Mouse (Mus musculus) adrenal gland, adult 2 months (tissue): ENCODE results near the gene Dph5. TPM values are rescaled to one million over a fixed set of nuclear protein-coding genes. Genes with fewer than 3 reads are reported as not detected.
A peak's percentile ranks its signal among the peaks of the same experiment; 100 is the strongest.

Experiments used
- DNase-seq: peaks from one replicate; pipeline ENCODE4 v3.0.0; 2021
- long read RNA-seq: library from polyadenylated mRNA; stranded (forward); transcript quantifications from one replicate; pipeline ENCODE4 v2.0.0, GENCODE M21; 2021
- polyA plus RNA-seq: library from polyadenylated mRNA; depleted of rRNA; stranded (reverse); fragments of >200 nt; gene quantifications from 2 replicates; pipeline ENCODE4 v1.2.3, GENCODE M21; 2012; rRNA removed
- total RNA-seq, 2 experiments: library from RNA; stranded (reverse); gene quantifications; 2 replicates each; pipeline ENCODE4 v1.2.3; 2021

The Dph5 gene
- 10 to 100 TPM; 16.8 to 18.9 TPM for total RNA-seq
- 1.3 and 2.1 TPM in 2 replicates for polyA plus RNA-seq
- long read RNA-seq, transcript Dph5-201 (8 exons, 1,576 nt) = major isoform, 5 of 6 reads
- long read RNA-seq, partial matches to known transcripts = 0 of 6 reads
- long read RNA-seq, other reads (novel, unspliced or antisense) = 1 of 6 reads

GRCm38 (mm10) chr3:115887427-115888309, at the start of gene Dph5:
Gene Dph5 (plus strand): TSS chr3:115887837.
- peak; percentile 95 for DNase-seq

DNA sequence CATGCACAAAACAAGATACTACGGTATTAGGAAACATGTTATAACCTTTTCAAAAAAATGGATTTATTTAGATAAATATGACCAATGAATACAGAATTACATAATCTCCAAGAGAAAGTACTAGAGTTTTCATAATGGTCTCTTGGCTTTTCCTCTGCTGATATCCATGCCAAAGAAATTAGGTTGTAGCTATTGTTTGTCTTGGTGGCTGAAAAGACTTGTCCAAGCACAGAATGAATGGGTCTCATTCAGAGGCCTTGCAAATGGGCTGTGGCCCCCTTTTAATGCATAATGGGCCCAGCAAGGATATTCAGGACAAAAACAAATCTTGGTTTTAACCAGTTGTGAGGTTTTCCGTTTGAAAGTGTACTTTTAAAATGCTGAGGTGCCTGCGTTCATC, 43.1 kb upstream of the Dph5 start:
- DNase-seq = no peak

GRCm38 (mm10) chr3:115845032-115845618, 42.5 kb upstream of the Dph5 start:
- no peak for DNase-seq

GRCm38 (mm10) chr3:115845724-115846123, 41.9 kb upstream of the Dph5 start:
- DNase-seq = no peak

- no peak for DNase-seq
Measured at GRCm38 (mm10) chr3:115846153-115846552, 41.5 kb upstream of the Dph5 start.

- DNase-seq = no peak
Measured at GRCm38 (mm10) chr3:115848686-115849480, 38.8 kb upstream of the Dph5 start.

DNA sequence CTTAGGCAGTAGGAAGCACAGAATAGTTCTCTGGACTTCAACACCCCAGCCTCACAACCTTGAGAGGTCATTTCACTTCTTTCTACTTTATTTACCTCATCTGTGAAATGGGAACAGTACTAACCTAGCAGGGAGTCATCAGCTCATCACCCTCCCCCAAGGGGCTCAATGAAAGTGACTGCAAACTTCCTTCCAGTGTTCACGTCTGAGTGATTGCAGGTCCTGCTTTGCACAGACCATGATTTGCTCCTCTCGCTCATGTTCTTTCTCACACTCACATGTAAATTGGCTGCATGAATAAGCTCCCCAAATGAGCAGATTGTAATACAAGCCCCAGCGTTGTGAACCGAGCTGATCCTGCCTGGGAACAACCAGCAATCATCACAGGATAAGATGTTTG, 36.7 kb upstream of the Dph5 start:
- no peak for DNase-seq

DNA sequence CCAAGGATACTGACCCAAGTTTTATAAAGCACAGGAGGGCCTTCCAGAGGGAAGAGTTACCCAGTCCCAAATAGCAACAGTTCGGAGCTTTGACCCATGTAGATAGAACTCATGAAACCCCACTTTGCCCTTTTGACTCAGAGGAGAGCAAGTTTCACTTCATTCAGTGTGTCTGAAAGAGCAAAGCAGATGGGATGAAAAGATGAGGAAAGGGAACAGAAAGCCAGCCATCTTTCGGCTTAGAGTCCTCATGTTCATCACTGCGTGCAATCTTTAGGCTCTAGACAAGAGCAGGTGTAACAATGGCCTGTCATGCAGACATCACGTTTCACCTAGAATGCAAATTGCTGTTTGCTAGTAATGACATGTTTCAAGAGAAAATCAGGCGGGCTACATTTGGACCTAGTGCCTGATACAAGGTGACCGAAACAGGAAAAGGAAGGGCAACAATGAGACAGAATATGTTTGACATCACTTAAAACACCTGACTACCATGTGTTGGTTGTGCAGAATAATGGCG, 32.9 kb upstream of the Dph5 start:
- no peak for DNase-seq

DNA sequence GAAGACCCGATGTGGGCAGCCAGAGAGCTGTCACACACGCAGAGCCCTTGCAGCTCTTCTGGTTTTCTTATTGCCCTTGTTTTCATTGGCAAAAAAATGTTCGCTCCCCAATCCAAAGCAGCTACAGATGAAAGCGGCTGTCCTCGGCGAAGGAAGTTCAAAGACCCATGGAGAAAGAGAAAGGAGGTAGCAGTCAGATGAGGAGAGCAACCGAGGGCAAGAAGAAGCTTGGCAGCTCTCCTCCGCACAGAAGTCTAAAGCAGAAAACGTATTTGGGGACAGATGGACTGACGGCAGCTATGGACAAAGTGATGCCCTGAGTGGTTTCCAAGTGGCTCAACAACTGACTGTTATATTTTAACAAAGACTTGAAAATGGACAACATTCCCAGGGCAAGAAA, 32.1 kb upstream of the Dph5 start:
- DNase-seq = no peak

DNA sequence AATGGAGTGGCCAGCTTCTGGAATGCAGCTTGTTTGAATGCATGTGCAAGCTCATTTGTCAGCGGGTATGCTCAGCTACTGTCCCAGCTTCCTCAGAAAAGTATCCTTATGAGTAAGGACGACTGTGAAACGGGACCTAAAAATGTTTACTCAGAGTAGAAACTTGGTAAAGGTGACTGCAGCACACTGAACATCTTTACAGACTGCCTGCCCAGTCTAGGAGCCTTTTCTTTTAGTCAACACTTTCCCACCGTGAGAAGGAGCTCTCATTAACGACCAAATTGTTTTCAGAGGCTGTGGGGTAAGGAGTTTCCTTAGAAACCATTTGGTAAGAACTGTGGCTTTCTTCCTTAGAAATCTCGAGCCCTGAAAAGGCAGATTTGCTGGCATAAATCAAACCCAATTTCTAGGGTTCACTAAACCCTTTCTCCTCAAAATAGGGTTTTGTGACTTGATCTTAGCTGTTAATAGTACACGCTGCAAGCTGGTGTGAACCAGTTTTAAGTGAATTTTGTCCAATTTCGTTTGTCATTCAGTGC, 31.1 kb upstream of the Dph5 start:
- DNase-seq = no peak

DNA sequence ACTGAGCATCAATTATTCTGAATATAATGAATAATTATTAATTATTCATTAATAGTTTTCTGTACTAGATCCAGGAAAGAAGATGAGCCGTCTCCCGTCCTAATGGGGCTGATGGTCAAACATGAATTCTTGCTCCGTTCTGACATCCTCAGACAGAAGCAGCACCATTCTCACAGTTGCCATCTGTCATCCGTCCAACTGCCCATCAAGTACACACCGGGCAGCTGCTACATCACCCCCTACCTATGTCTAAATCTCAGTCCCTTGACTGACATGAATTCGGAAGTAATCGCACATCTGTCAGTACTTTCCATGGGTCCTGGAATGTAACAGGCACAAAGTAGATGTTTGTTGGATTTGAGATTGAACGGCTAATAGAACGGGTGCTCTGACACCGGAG, 30.2 kb upstream of the Dph5 start:
- DNase-seq = no peak

- DNase-seq = peak; percentile 2
Measured at GRCm38 (mm10) chr3:115858822-115859221, 28.8 kb upstream of the Dph5 start.

DNA sequence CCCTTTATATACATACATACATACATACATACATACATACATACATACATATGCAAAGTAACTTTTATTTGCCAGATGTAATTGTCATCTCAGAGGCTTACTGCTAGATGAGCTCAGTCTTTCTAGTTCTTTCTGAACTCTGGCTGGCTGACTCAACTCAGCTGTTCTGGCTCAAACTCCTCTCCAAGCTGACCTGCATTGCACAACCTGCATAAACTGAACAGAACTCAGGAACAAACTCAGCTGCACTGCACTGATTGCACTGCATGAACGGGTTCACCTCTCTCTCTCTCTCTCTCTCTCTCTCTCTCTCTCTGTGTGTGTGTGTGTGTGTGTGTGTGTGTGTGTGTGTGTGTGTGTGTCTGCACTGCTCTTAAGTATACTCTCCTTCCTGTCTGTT, 26.9 kb upstream of the Dph5 start:
- DNase-seq = peak; percentile 3

DNA sequence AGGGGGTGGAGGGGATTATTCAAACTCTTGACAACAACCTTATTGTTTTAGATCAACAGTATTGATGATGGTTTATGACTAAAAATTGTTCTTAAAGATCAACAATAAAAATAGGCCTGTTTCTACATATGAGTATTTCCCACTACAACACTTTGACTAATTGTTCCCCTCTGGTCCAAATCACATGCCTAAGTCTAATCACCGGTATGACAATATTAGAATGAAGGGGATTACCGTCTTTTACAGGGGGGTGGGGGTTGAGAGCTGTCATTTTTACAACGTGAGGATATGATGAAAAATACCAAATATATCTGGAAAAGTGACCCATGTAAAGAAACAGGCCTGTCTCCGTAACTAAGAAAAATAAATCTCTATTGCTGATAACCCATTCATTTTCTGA, 24.1 kb upstream of the Dph5 start:
- DNase-seq = no peak

DNA sequence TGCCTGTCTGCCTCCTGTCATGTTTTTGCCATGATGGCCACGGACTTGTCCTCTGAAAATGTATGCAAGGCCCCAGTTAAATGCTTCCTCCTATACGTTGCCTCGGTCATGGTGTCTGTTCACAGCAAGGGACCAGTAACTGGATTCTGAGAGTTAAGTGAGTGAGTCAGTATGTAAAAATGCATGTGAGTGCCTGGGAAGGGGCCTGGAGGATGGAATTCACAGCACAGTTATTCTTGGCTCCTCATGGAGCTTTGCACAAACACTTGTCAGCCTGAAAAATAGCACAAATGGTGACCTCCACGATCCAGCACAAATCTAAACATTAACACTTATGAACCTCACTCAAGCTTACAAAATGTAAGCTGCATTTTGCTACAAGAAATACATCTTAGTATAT, 20.5 kb upstream of the Dph5 start:
- DNase-seq = no peak

GRCm38 (mm10) chr3:115867901-115868300, 19.7 kb upstream of the Dph5 start:
- no peak for DNase-seq

GRCm38 (mm10) chr3:115869360-115869759, 18.3 kb upstream of the Dph5 start:
- DNase-seq = no peak

- DNase-seq = no peak
Measured at GRCm38 (mm10) chr3:115875551-115875950, 12.1 kb upstream of the Dph5 start.

- no peak for DNase-seq
Measured at GRCm38 (mm10) chr3:115877133-115877532, 10.5 kb upstream of the Dph5 start.

GRCm38 (mm10) chr3:115884086-115884485, 3.6 kb upstream of the Dph5 start:
- DNase-seq = no peak

DNA sequence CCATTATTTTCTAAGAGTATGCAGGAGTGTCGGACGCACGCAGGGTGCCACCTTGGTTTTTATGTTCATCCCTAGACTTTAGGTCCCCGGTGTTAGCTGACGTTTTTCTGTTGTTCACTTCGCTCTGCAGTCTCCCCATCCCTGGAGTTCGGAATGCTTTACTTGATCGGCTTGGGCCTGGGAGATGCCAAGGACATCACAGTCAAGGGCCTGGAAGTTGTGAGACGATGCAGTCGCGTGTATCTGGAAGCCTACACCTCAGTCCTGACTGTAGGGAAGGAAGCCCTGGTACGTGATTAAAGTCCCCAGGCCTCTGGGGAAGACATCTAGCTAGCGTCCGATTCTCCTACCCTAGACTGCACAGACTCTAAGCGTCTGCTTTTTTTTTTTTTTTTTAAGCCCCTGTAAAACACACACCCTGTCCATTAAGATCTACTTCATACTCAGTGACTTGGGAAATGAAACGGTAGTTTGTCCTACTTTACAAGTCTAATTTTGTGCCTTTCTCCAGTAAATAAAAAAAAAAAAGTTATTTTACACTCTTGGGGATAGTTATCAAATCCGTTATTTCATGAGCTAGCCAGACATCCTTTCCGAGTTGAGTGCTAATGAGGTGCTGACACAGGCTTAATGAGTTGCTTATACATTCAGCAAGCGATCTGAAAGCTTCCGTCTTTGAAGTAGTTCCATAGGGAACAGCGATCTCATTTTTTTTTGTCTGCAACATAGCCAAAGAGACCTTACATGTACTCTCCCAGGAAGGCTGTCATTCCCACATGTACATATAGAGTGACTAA, 871 bp downstream of the Dph5 start:
- no peak for DNase-seq
